Mouse (Mus musculus) macrophage (primary cell): ENCODE data around the gene Ifnlr1. TPM values are rescaled to one million over a fixed set of nuclear protein-coding genes. Genes with fewer than 3 reads are reported as not detected.

Source experiments
- H3K27ac ChIP-seq: fragments of 350-480 bp; formaldehyde crosslinking; 2 replicates; pipeline ENCODE4 v1.9.0; 2021
- H3K36me3 ChIP-seq: fragments of 350-480 bp; formaldehyde crosslinking; 2 replicates; pipeline ENCODE4 v1.9.0; 2021; ENCODE audit errors: inconsistent target
- H3K4me3 ChIP-seq: fragments of 350-480 bp; formaldehyde crosslinking; 2 replicates; pipeline ENCODE4 v1.9.0; 2021; ENCODE audit errors: inconsistent target
- H3K79me2 ChIP-seq: fragments of 350-480 bp; formaldehyde crosslinking; 2 replicates; pipeline ENCODE4 v1.9.0; 2021; ENCODE audit errors: inconsistent target
- WGBS: methylation state at CpG from one replicate; pipeline ENCODE4 v1.1.7; 2026; ENCODE audit warnings: inconsistent platforms; ENCODE audit not compliant: missing documents; 5-methylcytosine and 5-hydroxymethylcytosine counted together
- polyA plus RNA-seq: library from polyadenylated mRNA; stranded (reverse); fragments of 250-400 nt; gene quantifications from 3 replicates; pipeline ENCODE4 v1.2.4, GENCODE M21; 2018; ENCODE audit warnings: inconsistent platforms

The Ifnlr1 gene
- polyA plus RNA-seq, 1 experiment from 2014 or later: 0.04 TPM

DNA sequence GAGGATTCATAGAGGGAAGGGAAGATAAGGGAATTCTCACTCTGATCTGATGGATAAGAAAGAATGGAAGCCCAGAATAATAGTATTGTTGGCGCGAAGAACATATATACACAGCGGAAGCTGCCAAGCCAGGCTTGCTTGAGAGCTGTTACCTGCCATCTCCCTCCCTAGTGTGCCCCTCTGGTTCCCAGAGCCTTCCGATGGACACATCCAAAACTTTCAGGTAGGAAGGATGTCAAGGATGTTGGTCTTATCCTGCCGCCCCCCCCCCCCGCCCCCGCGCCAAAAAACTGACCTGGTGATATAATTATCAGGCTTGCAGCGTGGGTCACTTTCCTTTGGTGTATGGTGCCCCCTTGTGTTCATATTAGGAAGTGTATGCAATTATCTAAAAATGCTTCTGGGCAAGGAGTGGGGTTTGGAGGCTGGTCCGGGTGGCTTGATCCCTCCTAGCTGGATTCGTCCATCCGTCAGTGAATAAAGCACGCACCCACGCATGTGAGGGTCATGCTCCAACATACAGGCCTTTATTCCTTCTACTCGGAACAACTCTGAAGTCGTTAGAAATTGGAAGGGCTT lies 18.7 kb upstream of the Ifnlr1 start:
- WGBS: 8% methylated on average over 12 of the region's 16 CpGs
- Histone ChIP-seq H3K79me2 (no peaks in the 10 kb centered on the region), H3K4me3 (no peak overlapping the region), H3K27ac (no peak overlapping the region), H3K36me3 (no peaks in the 10 kb centered on the region)

DNA sequence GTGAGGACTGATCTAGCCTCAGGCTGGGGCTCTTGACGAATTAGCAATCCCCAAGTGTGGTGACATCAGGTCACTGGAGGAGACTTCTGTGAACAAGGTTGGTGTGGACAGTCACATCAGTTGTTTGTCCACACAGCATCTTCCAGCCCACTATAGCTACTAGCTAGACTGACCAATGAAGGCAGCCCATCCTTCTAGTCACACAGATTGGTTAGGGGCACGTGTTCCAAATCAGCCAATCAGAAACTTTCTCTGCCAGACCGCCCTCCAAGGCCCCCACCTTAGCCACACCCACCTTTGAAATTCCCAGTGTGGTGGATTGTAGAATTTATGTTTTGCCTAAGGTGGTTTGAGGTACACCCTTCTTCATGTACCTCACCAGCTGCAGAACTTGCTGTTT lies 12.6 kb upstream of the Ifnlr1 start:
- WGBS: 66% methylated on average over 3 of the region's 3 CpGs
- Histone ChIP-seq H3K27ac (no peak overlapping the region), H3K4me3 (no peak overlapping the region), H3K36me3 (no peaks in the 10 kb centered on the region), H3K79me2 (no peaks in the 10 kb centered on the region)

DNA sequence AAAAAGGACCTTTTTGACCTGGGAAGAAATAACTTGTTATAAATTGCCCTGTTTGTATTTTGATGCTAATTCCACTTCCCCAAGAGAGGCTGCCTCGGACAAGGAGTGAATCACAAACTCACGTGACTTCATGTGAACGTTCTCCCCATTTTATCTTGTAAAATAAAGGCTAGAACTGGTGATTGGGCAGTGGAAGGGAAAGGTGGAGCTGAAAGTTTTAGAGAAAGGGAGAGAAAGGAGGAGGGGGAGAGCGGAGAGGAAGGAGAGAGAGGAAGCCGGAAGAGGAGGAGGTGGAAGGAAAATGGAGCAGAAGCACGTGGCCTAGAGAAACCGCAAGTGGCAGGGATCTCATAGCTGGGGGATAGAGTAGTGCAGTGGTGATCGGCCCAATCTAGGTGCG lies 11.1 kb upstream of the Ifnlr1 start:
- Histone ChIP-seq H3K27ac (no peak overlapping the region), H3K79me2 (no peaks in the 10 kb centered on the region), H3K4me3 (no peak overlapping the region), H3K36me3 (no peaks in the 10 kb centered on the region)
- WGBS: 53% methylated on average over 9 of the region's 9 CpGs

DNA sequence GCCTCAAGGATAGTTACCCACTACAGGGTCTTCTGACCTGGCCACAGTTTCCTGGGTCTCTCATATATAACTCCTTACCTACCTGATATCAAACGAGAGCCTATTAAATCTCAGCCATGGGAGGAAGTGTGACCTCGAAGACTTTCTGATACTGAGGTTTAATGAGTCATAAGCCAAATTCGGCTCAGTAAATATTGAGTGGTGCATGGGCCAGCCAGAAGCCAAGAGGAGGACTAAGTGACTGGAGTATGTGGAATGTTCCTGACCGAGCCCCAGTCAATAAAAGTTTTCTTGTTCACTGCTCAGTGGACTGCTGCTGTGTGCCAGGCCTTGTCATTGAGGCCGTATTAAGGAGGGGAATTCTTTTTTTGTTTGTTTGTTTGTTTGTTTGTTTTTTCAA lies 9.6 kb upstream of the Ifnlr1 start:
- WGBS: 50% methylated on average over 5 of the region's 5 CpGs
- no peaks in the 10 kb centered on the region for H3K79me2 ChIP-seq

DNA sequence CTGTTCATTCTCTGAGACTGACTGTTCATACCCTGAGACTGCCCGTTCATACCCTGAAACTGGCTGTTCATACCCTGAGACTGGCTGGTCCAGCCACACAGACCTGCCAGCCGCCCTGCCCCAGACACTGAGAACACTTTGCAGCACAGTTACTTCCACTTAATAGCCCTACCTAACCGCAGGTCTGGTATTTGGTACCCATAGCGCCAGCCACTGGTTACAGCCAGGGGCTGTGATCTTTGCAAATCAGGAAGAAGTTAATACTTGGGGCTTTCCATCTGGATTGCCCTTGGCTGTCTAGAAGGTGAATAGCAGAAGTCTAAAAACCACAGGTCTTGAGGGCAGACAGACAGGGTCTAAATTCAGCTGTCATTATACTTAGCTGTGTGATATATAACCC lies 6.8 kb upstream of the Ifnlr1 start:
- H3K4me3 ChIP-seq: no peak overlapping the region
- WGBS: 9% methylated on average over 4 of the region's 4 CpGs
- no peak overlapping the region for H3K27ac ChIP-seq
- H3K79me2 ChIP-seq: no peaks in the 10 kb centered on the region
- no peaks in the 10 kb centered on the region for H3K36me3 ChIP-seq

More for the DNA sequence above, 9.6 kb upstream of the Ifnlr1 start:
- Histone ChIP-seq H3K27ac (no peak overlapping the region), H3K36me3 (no peaks in the 10 kb centered on the region), H3K4me3 (no peak overlapping the region)

DNA sequence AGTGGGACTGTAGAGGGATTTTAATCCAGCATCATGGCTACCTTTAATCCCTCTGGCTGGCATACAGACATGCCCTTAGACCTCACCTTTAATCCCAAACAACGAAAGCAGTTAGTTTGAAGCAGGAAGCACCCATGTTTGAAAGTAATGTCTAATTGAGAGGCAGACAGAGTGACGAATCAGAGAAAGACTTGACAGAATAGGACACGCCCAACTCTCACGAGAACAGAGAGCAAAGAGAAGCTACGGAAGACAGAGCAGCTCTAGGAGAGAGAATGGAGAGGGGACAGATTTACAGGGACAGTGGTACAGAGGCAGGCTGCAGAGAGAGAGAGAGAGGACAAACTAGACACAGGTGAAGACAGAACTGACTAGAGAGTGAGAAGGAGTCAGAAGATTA lies 4.3 kb upstream of the Ifnlr1 start:
- WGBS: 91% methylated on average over 5 of the region's 5 CpGs
- Histone ChIP-seq H3K4me3 (no peak overlapping the region), H3K36me3 (no peaks in the 10 kb centered on the region), H3K79me2 (no peaks in the 10 kb centered on the region), H3K27ac (no peak overlapping the region)

DNA sequence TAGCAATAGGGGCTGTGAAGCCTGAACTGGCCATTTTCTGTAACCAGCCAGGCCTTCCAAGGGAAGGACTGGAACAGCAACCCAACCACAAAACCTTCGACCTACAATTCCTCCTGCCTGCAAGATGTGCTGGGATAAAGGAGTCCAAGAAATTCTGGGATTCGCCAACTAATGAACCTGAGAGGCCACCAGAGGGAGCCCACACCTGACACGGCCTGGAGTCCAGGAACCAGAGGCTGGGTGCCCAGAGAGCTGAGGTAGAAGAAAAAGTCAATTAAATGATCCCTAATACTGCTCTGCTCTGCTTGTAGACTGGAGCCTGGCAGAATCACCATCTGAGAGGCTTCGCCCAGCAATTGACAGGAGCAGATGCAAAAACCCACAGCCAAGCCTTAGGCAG lies 2.5 kb upstream of the Ifnlr1 start:
- H3K36me3 ChIP-seq: no peaks in the 10 kb centered on the region
- no peak overlapping the region for H3K27ac ChIP-seq
- H3K4me3 ChIP-seq: no peak overlapping the region
- WGBS: 42% methylated on average over 4 of the region's 4 CpGs
- no peaks in the 10 kb centered on the region for H3K79me2 ChIP-seq

DNA sequence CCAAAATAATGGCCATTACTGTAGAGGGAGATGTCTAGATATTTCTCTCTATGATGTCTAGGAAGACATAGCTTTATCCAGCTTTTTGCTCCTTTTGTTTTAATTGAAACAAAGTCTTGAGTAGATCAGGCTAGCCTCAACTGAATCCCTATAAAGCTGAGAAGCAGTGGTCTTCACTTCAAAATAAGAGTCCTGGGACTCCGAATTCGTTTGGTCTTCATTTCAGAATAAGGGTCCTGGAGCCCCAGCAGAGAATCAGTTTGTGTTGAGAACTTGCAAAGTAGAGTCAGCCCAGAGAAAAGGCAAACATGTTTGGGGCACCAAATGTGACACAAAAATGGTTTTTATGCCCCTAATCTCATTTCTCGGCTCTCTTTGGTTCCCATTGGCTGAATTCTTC lies 1.4 kb upstream of the Ifnlr1 start:
- Histone ChIP-seq H3K36me3 (no peaks in the 10 kb centered on the region), H3K79me2 (no peaks in the 10 kb centered on the region), H3K27ac (no peak overlapping the region), H3K4me3 (no peak overlapping the region)
- 25% methylated on average over 3 of the region's 3 CpGs for WGBS

DNA sequence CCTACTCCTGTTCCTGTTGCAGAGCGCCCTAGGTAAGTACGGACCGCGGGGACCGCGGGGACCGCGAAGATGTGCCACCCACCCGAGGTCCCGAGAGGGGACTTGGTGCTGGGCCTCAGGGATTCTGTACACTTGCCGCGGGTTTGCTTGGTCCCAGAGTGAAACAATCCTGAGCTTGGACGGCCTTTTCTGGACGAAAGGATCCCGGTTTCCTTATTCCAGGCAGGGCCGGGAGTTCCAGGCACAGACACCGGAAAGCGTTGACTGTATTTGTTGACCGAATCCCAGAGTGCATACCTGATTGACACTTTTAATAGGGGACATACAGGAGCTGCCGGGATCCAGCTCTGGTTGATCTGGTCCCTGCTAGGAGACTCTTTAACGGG lies 474 bp downstream of the Ifnlr1 start:
- 4% methylated on average over 21 of the region's 21 CpGs for WGBS
- H3K36me3 ChIP-seq: no peaks in the 10 kb centered on the region
- no peak overlapping the region for H3K27ac ChIP-seq
- H3K79me2 ChIP-seq: no peaks in the 10 kb centered on the region
- no peak overlapping the region for H3K4me3 ChIP-seq

DNA sequence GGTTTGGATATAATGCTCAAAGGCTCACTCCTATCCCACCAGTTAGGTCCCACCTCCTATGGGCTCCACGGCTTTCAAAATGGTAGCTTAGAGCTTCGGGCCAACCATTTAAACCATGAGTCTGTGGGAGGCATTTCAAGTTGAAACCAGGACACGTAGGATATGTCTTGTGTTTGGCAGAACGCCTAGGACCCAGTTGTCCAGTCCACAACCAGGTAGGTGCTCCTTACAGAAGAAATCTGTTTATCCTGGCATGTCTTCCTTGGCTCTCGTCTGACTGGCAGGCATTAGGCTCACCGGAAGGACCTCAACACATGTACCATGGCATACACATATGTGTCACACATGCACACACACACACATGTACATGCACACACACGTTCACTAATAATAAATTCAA lies 3.7 kb downstream of the Ifnlr1 start:
- Histone ChIP-seq H3K27ac (no peak overlapping the region), H3K79me2 (no peaks in the 10 kb centered on the region), H3K36me3 (no peaks in the 10 kb centered on the region), H3K4me3 (no peak overlapping the region)
- 87% methylated on average over 7 of the region's 7 CpGs for WGBS

DNA sequence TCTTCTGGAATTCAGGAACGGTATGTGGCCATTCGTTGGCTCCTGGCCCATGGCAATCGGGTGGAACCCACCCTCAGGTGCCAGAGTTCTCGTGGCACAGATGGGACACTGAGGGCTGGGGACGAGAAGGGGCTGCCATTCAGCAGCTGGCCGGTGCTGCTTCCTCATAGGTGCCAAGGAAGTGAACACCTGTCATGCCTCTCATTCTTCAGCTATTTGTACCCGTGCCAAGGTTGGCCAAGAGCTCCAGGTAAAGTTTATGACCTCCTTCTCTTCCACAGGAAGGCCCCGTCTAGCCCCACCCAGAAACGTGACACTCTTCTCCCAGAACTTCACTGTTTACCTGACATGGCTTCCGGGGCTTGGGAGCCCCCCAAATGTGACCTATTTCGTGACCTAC lies 4.2 kb downstream of the Ifnlr1 start:
- H3K36me3 ChIP-seq: no peaks in the 10 kb centered on the region
- no peaks in the 10 kb centered on the region for H3K79me2 ChIP-seq
- no peak overlapping the region for H3K27ac ChIP-seq
- no peak overlapping the region for H3K4me3 ChIP-seq
- 80% methylated on average over 11 of the region's 11 CpGs for WGBS

DNA sequence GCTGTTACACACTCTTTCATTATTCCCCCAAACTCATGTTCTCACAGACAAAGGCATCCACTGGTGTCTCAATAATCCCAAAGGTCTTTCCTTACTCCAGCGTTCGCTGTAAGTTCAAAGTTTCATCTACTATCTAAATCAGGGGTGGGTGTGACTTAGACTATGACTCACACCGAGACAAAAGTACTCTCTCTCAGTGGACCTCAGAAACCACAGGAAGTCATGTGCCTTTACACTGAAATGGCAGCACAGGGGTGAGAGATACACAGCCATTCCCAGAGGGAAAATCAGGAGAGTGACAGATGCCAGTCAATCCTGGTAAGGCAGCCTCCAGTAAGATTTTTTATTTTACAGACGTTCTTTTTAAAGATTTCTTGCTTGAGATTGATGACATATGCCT lies 6.8 kb downstream of the Ifnlr1 start:
- H3K4me3 ChIP-seq: no peak overlapping the region
- no peaks in the 10 kb centered on the region for H3K79me2 ChIP-seq
- no peaks in the 10 kb centered on the region for H3K36me3 ChIP-seq
- no peak overlapping the region for H3K27ac ChIP-seq
- WGBS: 29% methylated on average over 4 of the region's 4 CpGs

DNA sequence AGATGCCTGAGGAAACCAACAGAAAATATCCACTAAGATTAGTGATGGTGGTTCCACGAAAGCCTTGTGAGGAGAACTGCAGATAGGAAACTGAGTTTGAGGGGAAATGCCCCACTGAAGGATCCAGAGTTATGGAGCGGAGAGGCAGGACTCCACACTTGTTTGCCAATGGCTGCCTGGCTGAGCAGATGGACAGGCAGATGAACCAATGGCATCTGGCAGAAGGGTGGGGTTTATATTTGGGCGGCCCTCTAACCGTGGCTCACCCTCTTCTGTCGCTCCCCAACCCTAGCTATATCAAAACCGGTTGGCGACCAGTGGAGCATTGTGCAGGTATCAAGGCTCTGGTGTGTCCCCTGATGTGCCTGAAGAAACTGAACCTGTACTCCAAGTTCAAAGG lies 12.4 kb downstream of the Ifnlr1 start:
- WGBS: 85% methylated on average over 7 of the region's 7 CpGs
- H3K4me3 ChIP-seq: no peak overlapping the region
- no peak overlapping the region for H3K27ac ChIP-seq
- H3K79me2 ChIP-seq: no peaks in the 10 kb centered on the region
- H3K36me3 ChIP-seq: no peaks in the 10 kb centered on the region

DNA sequence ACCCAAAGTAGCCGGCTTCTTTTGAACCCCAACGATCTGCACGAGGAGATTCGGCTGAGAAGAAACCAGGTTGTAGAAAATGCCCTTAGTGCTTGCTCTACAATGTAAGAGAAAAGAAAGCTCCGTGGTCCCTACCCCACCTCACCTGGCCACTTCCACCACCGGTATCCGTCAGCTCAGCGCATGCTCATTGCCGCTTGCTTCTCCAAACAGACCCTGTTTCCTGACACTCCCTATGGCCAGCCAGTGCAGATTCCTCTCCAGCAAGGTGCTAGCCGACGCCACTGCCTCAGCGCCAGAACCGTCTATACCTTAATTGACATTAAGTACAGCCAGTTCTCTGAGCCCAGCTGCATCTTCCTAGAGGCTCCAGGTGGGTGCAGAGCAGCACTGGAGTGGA lies 17.4 kb downstream of the Ifnlr1 start:
- WGBS: 78% methylated on average over 13 of the region's 13 CpGs
- Histone ChIP-seq H3K4me3 (no peak overlapping the region), H3K79me2 (no peaks in the 10 kb centered on the region), H3K27ac (no peak overlapping the region), H3K36me3 (no peaks in the 10 kb centered on the region)

DNA sequence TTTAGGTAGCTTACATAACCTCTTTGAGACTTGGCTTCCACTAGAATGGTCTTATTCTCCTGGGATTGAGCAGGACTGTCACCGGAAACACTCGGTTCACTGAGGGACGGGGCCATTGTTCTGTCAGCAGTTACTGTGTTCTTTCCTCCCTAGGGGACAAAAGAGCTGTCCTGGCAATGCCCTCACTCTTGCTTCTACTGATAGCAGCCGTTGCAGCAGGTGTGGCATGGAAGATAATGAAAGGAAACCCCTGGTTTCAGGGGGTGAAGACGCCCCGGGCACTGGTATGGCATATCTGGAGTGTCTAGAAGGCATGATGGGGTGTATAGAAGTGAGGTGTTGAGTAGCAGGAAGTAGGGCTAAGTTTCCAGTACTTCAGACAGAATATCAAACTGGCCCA lies 17.9 kb downstream of the Ifnlr1 start:
- Histone ChIP-seq H3K27ac (no peak overlapping the region), H3K36me3 (no peaks in the 10 kb centered on the region), H3K4me3 (no peak overlapping the region), H3K79me2 (no peaks in the 10 kb centered on the region)
- 25% methylated on average over 6 of the region's 6 CpGs for WGBS

DNA sequence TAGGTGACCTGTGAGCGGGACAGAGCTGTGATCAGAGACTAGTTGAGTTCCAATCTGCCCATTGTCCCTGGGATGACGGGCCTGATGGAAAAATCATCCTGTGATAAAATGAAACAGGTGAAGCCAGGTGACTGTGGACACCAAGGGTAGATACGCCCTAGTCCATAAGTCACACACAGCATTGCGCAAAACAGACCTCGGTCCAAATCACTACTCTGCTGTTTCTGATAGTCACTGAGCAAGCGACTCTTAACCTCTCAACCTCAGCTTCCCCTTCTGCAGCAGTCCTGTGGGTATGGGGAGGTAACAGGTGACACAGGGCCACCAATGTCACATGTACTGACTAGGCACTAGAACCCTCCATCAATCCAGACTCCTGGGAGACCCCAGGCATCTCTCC lies 20.0 kb downstream of the Ifnlr1 start:
- no peaks in the 10 kb centered on the region for H3K36me3 ChIP-seq
- no peak overlapping the region for H3K4me3 ChIP-seq
- 65% methylated on average over 6 of the region's 6 CpGs for WGBS
- no peak overlapping the region for H3K27ac ChIP-seq
- no peaks in the 10 kb centered on the region for H3K79me2 ChIP-seq
